Mouse (Mus musculus) ES-E14 (cell line): ENCODE data around the gene Eppin.

Experiments
- CHD2 ChIP-seq: IDR thresholded peaks from 2 replicates; pipeline ENCODE4 v1.6.1; 2014; ENCODE audit warnings: mild to moderate bottlenecking, low read depth, low read length, inconsistent platforms
- HCFC1 ChIP-seq: IDR thresholded peaks from 2 replicates; pipeline ENCODE4 v1.6.1; 2012; ENCODE audit warnings: low read length, inconsistent platforms, borderline replicate concordance; ENCODE audit not compliant: insufficient read depth
- MAFK ChIP-seq: IDR thresholded peaks from 2 replicates; pipeline ENCODE4 v1.6.1; 2014; ENCODE audit warnings: mild to moderate bottlenecking, low read depth, low read length, inconsistent platforms; ENCODE audit not compliant: insufficient read depth
- ZC3H11A ChIP-seq: IDR thresholded peaks from 2 replicates; pipeline ENCODE4 v1.6.1; 2012; ENCODE audit warnings: low read depth, mild to moderate bottlenecking, inconsistent platforms, low read length, borderline replicate concordance
- ZNF384 ChIP-seq: IDR thresholded peaks from 2 replicates; pipeline ENCODE4 v1.6.1; 2012; ENCODE audit warnings: low read depth, low read length, inconsistent platforms

DNA sequence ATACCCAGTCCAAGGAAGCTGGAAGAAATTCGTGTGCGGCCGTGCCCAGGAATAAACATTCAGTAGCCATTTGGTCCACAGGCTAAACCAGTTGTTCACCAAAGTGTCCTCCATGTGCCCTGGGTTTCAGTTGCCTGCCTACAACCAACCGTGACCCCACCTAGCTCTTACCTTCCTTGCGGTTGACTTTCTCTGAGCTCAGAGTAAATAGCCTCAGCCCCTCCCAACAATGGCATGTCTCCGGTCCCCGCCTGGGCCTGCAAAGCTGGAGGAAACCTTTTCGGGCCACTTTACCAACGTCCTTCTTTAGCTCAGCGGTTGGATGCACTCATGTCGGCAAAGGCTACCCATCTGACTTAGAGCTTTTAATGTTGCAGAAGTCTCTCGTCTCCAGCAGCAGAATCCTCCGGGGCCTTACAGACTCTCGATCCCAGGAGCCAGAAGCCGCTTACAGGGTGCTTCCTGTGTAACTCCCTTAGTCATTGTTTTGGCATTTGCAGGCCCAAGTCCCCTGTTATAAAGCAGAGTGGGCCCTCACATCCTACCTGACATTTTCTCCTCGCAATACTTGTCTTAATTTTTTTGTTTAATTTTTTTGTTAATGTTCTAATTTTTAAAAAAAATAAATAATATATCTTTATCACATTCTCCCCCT, 34.3 kb downstream of the Eppin start:
- TF ChIP-seq ZC3H11A, result no peak
- no peak for TF ChIP-seq ZNF384
- TF ChIP-seq CHD2, result no peak
- no peak for TF ChIP-seq MAFK
- TF ChIP-seq HCFC1, result no peak
